In genomic region chr11:115765103-115765606, GRCm38 (mm10) we compare ENCODE assay signal across 8 mouse cellular contexts. TPM values are rescaled to one million over a fixed set of nuclear protein-coding genes. Genes with fewer than 3 reads are reported as not detected.
DNase-seq lines count a peak whose midpoint lies in the region; ATAC-seq lines count a peak whose summit lies in the region.

TSS of gene Tmem94 (plus strand) at chr11:115765433.

- peak; percentile 99 for DNase-seq in WW6 (ENCODE audit: low read depth, low spot score)
- peak; percentile 97 to 98 for DNase-seq in cerebellum, postnatal 4 days (ENCODE audit: low spot score in 2 of 2)
- peak; percentile 99 for DNase-seq in gastrocnemius, adult 18-20 months (ENCODE audit: low spot score)
- peak; percentile 97 to 98 for DNase-seq in left cerebral cortex, adult 18-20 months (ENCODE audit: low spot score in 2 of 2)
- peak; percentile 97 for DNase-seq in right cerebral cortex, adult 18-20 months
- peak; percentile 77 for DNase-seq in urinary bladder, postnatal 10 days (ENCODE audit: low spot score)

- H3K27ac ChIP-seq in hindbrain, embryonic 16.5 days (ENCODE audit: low read depth, low read length) = peak within 1 kb of the TSS; percentile 94
- peak within 1 kb of the TSS; percentile 43 for H3K27ac ChIP-seq in macrophage

- no peaks in the 10 kb centered on the region for H3K27me3 ChIP-seq in hindbrain, embryonic 16.5 days (replicated peaks; ENCODE audit: control insufficient read depth, insufficient read depth, low read length)

- no peaks in the 10 kb centered on the region for H3K36me3 ChIP-seq in hindbrain, embryonic 16.5 days (ENCODE audit: control insufficient read depth, insufficient read depth, low read length)
- H3K36me3 ChIP-seq in macrophage (ENCODE audit: inconsistent target) = no peaks in the 10 kb centered on the region

- ATAC-seq in hindbrain, embryonic 16.5 days = peak; percentile 98

- peak within 1 kb of the TSS; percentile 92 for H3K9ac ChIP-seq in hindbrain, embryonic 16.5 days (ENCODE audit: low read depth, low read length)

- H3K9me3 ChIP-seq in hindbrain, embryonic 16.5 days (ENCODE audit: control insufficient read depth, low read length) = no peaks in the 10 kb centered on the region

- peak within 1 kb of the TSS; percentile 80 for H3K4me2 ChIP-seq in hindbrain, embryonic 16.5 days (ENCODE audit: low read length)

- H3K4me1 ChIP-seq in hindbrain, embryonic 16.5 days (ENCODE audit: control insufficient read depth, insufficient read depth, low read depth, low read length) = peaks cover 22% of the 10 kb centered on the region

- peaks cover 17% of the 10 kb centered on the region; the same call in 1 of the 2 replicates for H3K79me2 ChIP-seq in macrophage (ENCODE audit: inconsistent target)

- peak within 1 kb of the TSS; percentile 82 for H3K4me3 ChIP-seq in hindbrain, embryonic 16.5 days (ENCODE audit: low read length)
- peak within 1 kb of the TSS; percentile 76 for H3K4me3 ChIP-seq in macrophage (ENCODE audit: inconsistent target)

- under 1% methylated on average over 27 of the region's 32 CpGs for WGBS in hindbrain, embryonic 16.5 days
- WGBS in macrophage (ENCODE audit: missing documents) = 2% methylated on average over 31 of the region's 32 CpGs

RNA-seq across cellular contexts. Expression of gene Tmem94, which starts in this region (rescaled TPM):
- total RNA-seq in gastrocnemius, adult 18-20 months (2021) = 10 to 100 TPM; 85.1 to 88.2 TPM
- 22.0 and 29.0 TPM in 2 replicates for polyA plus RNA-seq in hindbrain, embryonic 16.5 days (2015; fragmentation: Nextera tagmentation; extraction: Ambion mirVana)
- total RNA-seq in left cerebral cortex, adult 18-20 months (2021) = 10 to 100 TPM; 62.9 to 65.2 TPM
- total RNA-seq in macrophage (2018; cell fraction: chromatin; rRNA removed) = 10 to 100 TPM in 22 of 26 experiments, 1 to 10 TPM in 4; 5.9 to 55.5 (median 26.5) TPM
- total RNA-seq in macrophage (2018; cell fraction: cytosol; rRNA removed) = 10 to 100 TPM; 17.6 to 35.8 (median 23.4) TPM
- total RNA-seq in macrophage (2018; cell fraction: nucleus; rRNA removed) = 10 to 100 TPM in 24 of 26 experiments, 1 to 10 TPM in 2; 7.9 to 36.8 (median 24.3) TPM
- 13.8 to 22.4 TPM (median 14.1 TPM) in 3 replicates for polyA plus RNA-seq in macrophage (2018)

Comparison
In these comparisons a context has a peak if more than half of its experiments do, and no peak if none do; other contexts are left out.
1. Peak in every context shown above with its lines: DNase-seq, ATAC-seq, H3K4me3 ChIP-seq and H3K27ac ChIP-seq.